Mouse (Mus musculus) liver, embryonic 14.5 days (tissue): ENCODE measurements at regions not wholly inside any gene's neighbourhood (a gene's known extent, or its start where the extent isn't known, plus 50 kb on each side); places are given as distances from the start of the nearest gene placed in this dataset.

Experiments used
- CTCF ChIP-seq: IDR thresholded peaks from 2 replicates; pipeline ENCODE4 v1.5.1; 2016; ENCODE audit warnings: antibody characterized with exemption, low read depth, control low read depth
- EP300 ChIP-seq: IDR thresholded peaks from 2 replicates; pipeline ENCODE4 v1.6.1; 2016; ENCODE audit warnings: antibody characterized with exemption, low read depth

GRCm38 (mm10) chr11:14147639-14148038, 451.4 kb upstream of the Pom121l12 start:
- no peak for TF ChIP-seq CTCF
- no peak for TF ChIP-seq EP300
